Mouse (Mus musculus): ENCODE measurements around the gene Atxn10.

- TF ChIP-seq CTCF (IDR thresholded peaks at IDR 0.05; ENCODE audit: borderline replicate concordance, insufficient read depth, low read depth, low read length) (no peak), POLR2A (IDR thresholded peaks at IDR 0.05; ENCODE audit: borderline replicate concordance, insufficient read depth, low read length) (no peak)
Observed at GRCm38 (mm10) chr15:85303241-85303640, 32.8 kb upstream of the Atxn10 start.

Data from cerebellum, adult 2 months (tissue).